Mouse (Mus musculus): Measurements from ENCODE around the gene Coq8a. TPM values are rescaled to one million over a fixed set of nuclear protein-coding genes. Genes with fewer than 3 reads are reported as not detected.
A peak's percentile ranks its signal among the peaks of the same experiment; 100 is the strongest.

Gene Coq8a
- total and polyA plus RNA-seq, 3 experiments, result 1.5 to 2.1 TPM; not detected in 1

DNA sequence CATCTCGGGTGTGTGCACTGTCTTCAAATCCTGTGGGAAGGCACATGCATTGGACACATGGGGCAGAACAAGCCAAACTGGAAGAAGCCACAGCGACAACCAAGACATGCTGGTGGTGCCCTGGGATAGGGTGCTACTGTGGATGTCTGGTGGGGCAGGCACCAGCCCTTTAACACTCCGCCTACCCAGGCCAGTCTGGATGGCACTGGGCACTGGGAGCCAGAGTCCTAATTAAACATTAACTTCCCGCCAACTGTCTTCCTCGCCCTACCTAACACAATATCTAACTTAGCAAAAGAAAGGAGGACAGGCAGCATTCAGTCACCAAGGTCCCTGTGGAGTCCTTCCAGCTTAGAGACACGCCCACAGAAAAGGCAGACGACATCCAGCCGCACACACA is 23.8 kb downstream of the Coq8a start:
- Histone ChIP-seq H3K27me3 (ENCODE audit: control insufficient read depth in 1 of 2, insufficient read depth in 2 of 2, low read length in 2 of 2) (no peaks in the 10 kb centered on the region), H3K4me3 (ENCODE audit: control insufficient read depth in 1 of 2, insufficient read depth in 1 of 2, low read depth in 2 of 2, low read length in 2 of 2) (no peak overlapping the region), H3K36me3 (ENCODE audit: control insufficient read depth in 1 of 2, insufficient read depth in 2 of 2, low read length in 2 of 2) (no peaks in the 10 kb centered on the region), H3K4me1 (ENCODE audit: control insufficient read depth in 1 of 2, insufficient read depth in 2 of 2, low read length in 2 of 2) (no peaks in the 10 kb centered on the region; a peak in 2 of 4 replicates), H3K79me2 (ENCODE audit: control insufficient read depth, insufficient read depth, low read length, poor library complexity) (no peaks in the 10 kb centered on the region), H3K9ac (ENCODE audit: control insufficient read depth, low read depth, low read length, poor library complexity, severe bottlenecking) (no peak overlapping the region), H3K27ac (ENCODE audit: control insufficient read depth, low read depth, low read length) (no peak overlapping the region), H3K9me3 (replicated peaks; ENCODE audit: insufficient read depth, low read length) (no peaks in the 10 kb centered on the region)
- TF ChIP-seq ZC3H11A (IDR thresholded peaks at IDR 0.05; ENCODE audit: low read depth, low read length), result no peak
- no peak for TF ChIP-seq MAX (IDR thresholded peaks at IDR 0.05; ENCODE audit: low read length)
- no peak for TF ChIP-seq ZMIZ1 (IDR thresholded peaks at IDR 0.05; ENCODE audit: low read depth, low read length)
- TF ChIP-seq CTCF (IDR thresholded peaks at IDR 0.05 in 2 of 3, conservative IDR thresholded peaks at IDR 0.05 in 1 of 3; ENCODE audit: control insufficient read depth in 1 of 3, insufficient read depth in 1 of 3, low read depth in 2 of 3, low read length in 3 of 3, poor library complexity in 1 of 3, severe bottlenecking in 1 of 3), result no peak
- no peak for TF ChIP-seq MEF2A (IDR thresholded peaks at IDR 0.05; ENCODE audit: extremely low read depth, insufficient replicate concordance, low read depth, low read length, poor library complexity, severe bottlenecking)
- no peak for TF ChIP-seq TCF12 (IDR thresholded peaks at IDR 0.05; ENCODE audit: low read depth, low read length)
- no peak for TF ChIP-seq JUND (IDR thresholded peaks at IDR 0.05; ENCODE audit: low read depth, low read length)
- no peak for TF ChIP-seq ZNF384 (IDR thresholded peaks at IDR 0.05; ENCODE audit: low read depth, low read length)
- no peak for TF ChIP-seq TAL1 (IDR thresholded peaks at IDR 0.05; ENCODE audit: low read length)
- TF ChIP-seq CHD1 (IDR thresholded peaks at IDR 0.05; ENCODE audit: low read depth, low read length), result no peak
- no peak for TF ChIP-seq ETS1 (IDR thresholded peaks at IDR 0.05; ENCODE audit: low read depth, low read length)
- no peak for TF ChIP-seq MAZ (IDR thresholded peaks at IDR 0.05; ENCODE audit: low read depth, low read length)
- no peak for TF ChIP-seq NELFE (IDR thresholded peaks at IDR 0.05; ENCODE audit: low read depth, low read length)
- TF ChIP-seq SMC3 (IDR thresholded peaks at IDR 0.05; ENCODE audit: low read depth, low read length), result no peak
- no peak for TF ChIP-seq ZKSCAN1 (IDR thresholded peaks at IDR 0.05; ENCODE audit: low read depth, low read length)
- no peak for TF ChIP-seq MXI1 (IDR thresholded peaks at IDR 0.05; ENCODE audit: low read depth, low read length)
- TF ChIP-seq POLR2AphosphoS2 (IDR thresholded peaks at IDR 0.05; ENCODE audit: low read length), result no peak
- no peak for TF ChIP-seq E2F4 (IDR thresholded peaks at IDR 0.05; ENCODE audit: borderline replicate concordance, low read depth, low read length)
- TF ChIP-seq ELF1 (IDR thresholded peaks at IDR 0.05; ENCODE audit: low read depth, low read length), result no peak
- no peak for DNase-seq (ENCODE audit: low read depth, low spot score)

GRCm38 (mm10) chr1:180175167-180175566 is 24.2 kb downstream of the Coq8a start:
- Histone ChIP-seq H3K36me3 (ENCODE audit: control insufficient read depth in 1 of 2, insufficient read depth in 2 of 2, low read length in 2 of 2) (no peaks in the 10 kb centered on the region), H3K79me2 (ENCODE audit: control insufficient read depth, insufficient read depth, low read length, poor library complexity) (no peaks in the 10 kb centered on the region), H3K4me1 (ENCODE audit: control insufficient read depth in 1 of 2, insufficient read depth in 2 of 2, low read length in 2 of 2) (no peaks in the 10 kb centered on the region; a peak in 2 of 4 replicates), H3K4me3 (ENCODE audit: control insufficient read depth in 1 of 2, insufficient read depth in 1 of 2, low read depth in 2 of 2, low read length in 2 of 2) (no peak overlapping the region), H3K27me3 (ENCODE audit: control insufficient read depth in 1 of 2, insufficient read depth in 2 of 2, low read length in 2 of 2) (no peaks in the 10 kb centered on the region), H3K27ac (ENCODE audit: control insufficient read depth, low read depth, low read length) (no peak overlapping the region), H3K9ac (ENCODE audit: control insufficient read depth, low read depth, low read length, poor library complexity, severe bottlenecking) (no peak overlapping the region), H3K9me3 (replicated peaks; ENCODE audit: insufficient read depth, low read length) (no peaks in the 10 kb centered on the region)
- DNase-seq (ENCODE audit: low read depth, low spot score), result peak; percentile 49
- no peak for TF ChIP-seq ZNF384 (IDR thresholded peaks at IDR 0.05; ENCODE audit: low read depth, low read length)
- TF ChIP-seq JUND (IDR thresholded peaks at IDR 0.05; ENCODE audit: low read depth, low read length), result no peak
- TF ChIP-seq ZC3H11A (IDR thresholded peaks at IDR 0.05; ENCODE audit: low read depth, low read length), result peak; percentile 42
- TF ChIP-seq SMC3 (IDR thresholded peaks at IDR 0.05; ENCODE audit: low read depth, low read length), result peak; percentile 63
- no peak for TF ChIP-seq ZKSCAN1 (IDR thresholded peaks at IDR 0.05; ENCODE audit: low read depth, low read length)
- no peak for TF ChIP-seq TAL1 (IDR thresholded peaks at IDR 0.05; ENCODE audit: low read length)
- no peak for TF ChIP-seq CHD2 (IDR thresholded peaks at IDR 0.05; ENCODE audit: low read length)
- TF ChIP-seq MAZ (IDR thresholded peaks at IDR 0.05; ENCODE audit: low read depth, low read length), result no peak
- TF ChIP-seq CTCF (IDR thresholded peaks at IDR 0.05 in 2 of 3, conservative IDR thresholded peaks at IDR 0.05 in 1 of 3; ENCODE audit: control insufficient read depth in 1 of 3, insufficient read depth in 1 of 3, low read depth in 2 of 3, low read length in 3 of 3, poor library complexity in 1 of 3, severe bottlenecking in 1 of 3), result peak; percentile 29 to 59 (median 49)
- TF ChIP-seq RAD21 (IDR thresholded peaks at IDR 0.05; ENCODE audit: low read depth, low read length), result peak; percentile 64
- TF ChIP-seq USF1 (IDR thresholded peaks at IDR 0.05; ENCODE audit: low read depth, low read length), result no peak
